Mouse (Mus musculus): ENCODE measurements around the gene Neurog1.

Gene Neurog1

GRCm38 (mm10) chr13:56221129-56221910, 30.6 kb downstream of the Neurog1 start:
- DNase-seq (ENCODE audit: low read depth, low spot score) = no peak

- no peak for DNase-seq (ENCODE audit: low read depth, low spot score)
These were observed 32.7 kb downstream of the Neurog1 start for GRCm38 (mm10) chr13:56219254-56219653.

- no peak for DNase-seq (ENCODE audit: low read depth, low spot score)
These were observed 35.9 kb downstream of the Neurog1 start for GRCm38 (mm10) chr13:56216090-56216489.

GRCm38 (mm10) chr13:56214633-56215032, 37.3 kb downstream of the Neurog1 start:
- DNase-seq (ENCODE audit: low read depth, low spot score) = no peak

- DNase-seq (ENCODE audit: low read depth, low spot score) = no peak
These were observed 42.9 kb downstream of the Neurog1 start for GRCm38 (mm10) chr13:56209067-56209411.

- DNase-seq (ENCODE audit: low read depth, low spot score) = no peak
These were observed 43.5 kb downstream of the Neurog1 start for GRCm38 (mm10) chr13:56208225-56209066.

All from embryo, embryonic 11.5 days (tissue).